Mouse (Mus musculus): ENCODE measurements around the gene Fut1.

Fut1 gene

GRCm38 (mm10) chr7:45598960-45599879 is 17.9 kb upstream of the Fut1 start:
- no peak for DNase-seq (ENCODE audit: low spot score)

GRCm38 (mm10) chr7:45605704-45606289 is 11.3 kb upstream of the Fut1 start:
- DNase-seq (ENCODE audit: low spot score): no peak

GRCm38 (mm10) chr7:45609511-45609910 is 7.6 kb upstream of the Fut1 start:
- DNase-seq (ENCODE audit: low spot score): no peak

GRCm38 (mm10) chr7:45616277-45616676 is 812 bp upstream of the Fut1 start:
- no peak for DNase-seq (ENCODE audit: low spot score)

GRCm38 (mm10) chr7:45618316-45618715 is 1.2 kb downstream of the Fut1 start:
- no peak for DNase-seq (ENCODE audit: low spot score)

- DNase-seq (ENCODE audit: low spot score): no peak
These were observed 2.5 kb downstream of the Fut1 start for GRCm38 (mm10) chr7:45619592-45619991.

- no peak for DNase-seq (ENCODE audit: low spot score)
These were observed 4.4 kb downstream of the Fut1 start, which contains the start of gene Izumo1 for GRCm38 (mm10) chr7:45621443-45621842. Izumo1 (plus strand) TSS chr7:45621811.

- DNase-seq (ENCODE audit: low spot score): no peak
These were observed 6.4 kb downstream of the Fut1 start for GRCm38 (mm10) chr7:45623507-45623906.

- DNase-seq (ENCODE audit: low spot score): no peak
These were observed 7.6 kb downstream of the Fut1 start for GRCm38 (mm10) chr7:45624718-45625117.

- DNase-seq (ENCODE audit: low spot score): no peak
These were observed 8.4 kb downstream of the Fut1 start for GRCm38 (mm10) chr7:45625481-45625880.

GRCm38 (mm10) chr7:45626571-45627076 is 9.5 kb downstream of the Fut1 start:
- no peak for DNase-seq (ENCODE audit: low spot score)

GRCm38 (mm10) chr7:45627261-45627660 is 10.2 kb downstream of the Fut1 start, which contains the start of gene Rasip1:
Rasip1 (plus strand) TSS chr7:45627488.
- no peak for DNase-seq (ENCODE audit: low spot score)

- DNase-seq (ENCODE audit: low spot score): peak; percentile 24
These were observed 11.5 kb downstream of the Fut1 start for GRCm38 (mm10) chr7:45628364-45629294.

- no peak for DNase-seq (ENCODE audit: low spot score)
These were observed 13.2 kb downstream of the Fut1 start for GRCm38 (mm10) chr7:45630064-45630907.

GRCm38 (mm10) chr7:45632499-45632898 is 15.4 kb downstream of the Fut1 start:
- DNase-seq (ENCODE audit: low spot score): no peak

GRCm38 (mm10) chr7:45634946-45635681 is 18.0 kb downstream of the Fut1 start:
- no peak for DNase-seq (ENCODE audit: low spot score)

GRCm38 (mm10) chr7:45635711-45636688 is 18.9 kb downstream of the Fut1 start:
- no peak for DNase-seq (ENCODE audit: low spot score)

- no peak for DNase-seq (ENCODE audit: low spot score)
These were observed 20.6 kb downstream of the Fut1 start for GRCm38 (mm10) chr7:45637710-45638109.
